Comparison of ENCODE assay signal across 11 mouse cellular contexts in the genomic region with DNA sequence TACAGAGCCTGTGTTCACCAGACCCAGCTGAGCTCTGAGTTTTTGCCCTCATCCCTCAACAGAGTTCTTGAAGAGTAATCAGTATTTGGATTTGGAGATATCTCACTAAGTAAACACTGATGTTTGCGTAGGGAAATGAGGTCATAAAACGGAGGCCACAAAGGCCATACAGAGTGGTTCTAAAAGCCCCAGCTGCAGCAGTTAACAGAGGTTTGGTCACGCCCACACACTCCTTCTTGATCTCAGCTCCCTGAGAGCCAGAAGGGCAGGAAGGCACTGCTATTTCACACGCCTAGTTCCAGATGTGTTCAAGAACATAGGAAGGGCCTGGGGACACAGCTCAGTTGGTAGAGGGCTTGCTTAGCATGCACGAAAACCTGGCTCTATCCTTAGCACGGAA.
DNase-seq lines count a peak whose midpoint lies in the region; ATAC-seq lines count a peak whose summit lies in the region.
"Had no signal": no experiment of that assay in that cellular context is flagged by ENCODE, and none has a peak within 500 bp of the region (broad histone marks: within the 10 kb centered on the region; RNA-seq: fewer than 3 reads in every experiment).

No protein-coding gene starts in this region.

- H3K36me3 ChIP-seq in liver, embryonic 11.5 days (ENCODE audit: control insufficient read depth, insufficient read depth, low read length), result no peaks in the 10 kb centered on the region
- no peaks in the 10 kb centered on the region for H3K36me3 ChIP-seq in liver, embryonic 12.5 days
- H3K36me3 ChIP-seq in heart, embryonic 15.5 days, result no peaks in the 10 kb centered on the region
- H3K36me3 ChIP-seq in kidney, embryonic 16.5 days (ENCODE audit: insufficient read depth, low read length), result no peaks in the 10 kb centered on the region
- H3K36me3 ChIP-seq in midbrain, embryonic 14.5 days (ENCODE audit: control insufficient read depth, insufficient read depth, low read length), result no peaks in the 10 kb centered on the region

- ATAC-seq in liver, embryonic 11.5 days (replicated peaks; ENCODE audit: low FRiP score), result peak; percentile 45
- ATAC-seq in liver, embryonic 12.5 days, result no peak
- peak; percentile 28; the same call in 1 of the 2 replicates for ATAC-seq in heart, embryonic 15.5 days (replicated peaks; ENCODE audit: insufficient number of reproducible peaks, insufficient read depth, low FRiP score, low read depth)
- ATAC-seq in kidney, embryonic 16.5 days (ENCODE audit: low FRiP score, low TSS enrichment), result peak; percentile 76
- no peak for ATAC-seq in inflammation-experienced regulatory T-cells, adult 6 months
- ATAC-seq in midbrain, embryonic 14.5 days (ENCODE audit: low FRiP score, low TSS enrichment), result no peak
- ATAC-seq: CD4-positive, CD25-positive, alpha-beta regulatory T cell, adult 4 months had no signal

- no peak overlapping the region for H3K4me3 ChIP-seq in liver, embryonic 11.5 days (ENCODE audit: low read depth, low read length)
- no peak overlapping the region for H3K4me3 ChIP-seq in liver, embryonic 12.5 days
- H3K4me3 ChIP-seq in heart, embryonic 15.5 days, result no peak overlapping the region
- no peak overlapping the region for H3K4me3 ChIP-seq in kidney, embryonic 16.5 days (ENCODE audit: low read length)
- no peak overlapping the region for H3K4me3 ChIP-seq in midbrain, embryonic 14.5 days (replicated peaks; ENCODE audit: low read depth, low read length)

- DNase-seq in liver, embryonic 11.5 days (ENCODE audit: low spot score), result no peak
- peak; percentile 39 for DNase-seq in mesoderm, embryonic 11.5 days (ENCODE audit: low read depth, low spot score)
- no peak for DNase-seq in midbrain, embryonic 14.5 days
- no peak for DNase-seq in Muller cell, postnatal 12 days (ENCODE audit: inconsistent ontology term)
- DNase-seq: cerebellum, adult 11 months had no signal

- no peaks in the 10 kb centered on the region for H3K9me3 ChIP-seq in liver, embryonic 11.5 days (ENCODE audit: control insufficient read depth, low read length)
- H3K9me3 ChIP-seq in liver, embryonic 12.5 days (replicated peaks), result no peaks in the 10 kb centered on the region
- H3K9me3 ChIP-seq in heart, embryonic 15.5 days (replicated peaks), result no peaks in the 10 kb centered on the region
- H3K9me3 ChIP-seq in kidney, embryonic 16.5 days (ENCODE audit: low read length), result no peaks in the 10 kb centered on the region
- no peaks in the 10 kb centered on the region for H3K9me3 ChIP-seq in midbrain, embryonic 14.5 days (ENCODE audit: control insufficient read depth, low read length)

- H3K27me3 ChIP-seq in liver, embryonic 11.5 days (replicated peaks; ENCODE audit: control insufficient read depth, insufficient read depth, low read length), result no peaks in the 10 kb centered on the region; the same call in 1 of the 2 replicates
- H3K27me3 ChIP-seq in liver, embryonic 12.5 days (replicated peaks), result no peaks in the 10 kb centered on the region; the same call in 1 of the 2 replicates
- H3K27me3 ChIP-seq in heart, embryonic 15.5 days, result no peaks in the 10 kb centered on the region
- 0 out of 2 replicates have a peak, but pooled peaks cover 3% of the 10 kb centered on the region for H3K27me3 ChIP-seq in kidney, embryonic 16.5 days (ENCODE audit: insufficient read depth, low read length)
- no peaks in the 10 kb centered on the region for H3K27me3 ChIP-seq in midbrain, embryonic 14.5 days (ENCODE audit: control insufficient read depth, insufficient read depth, low read length)

- no peak overlapping the region for H3K27ac ChIP-seq in liver, embryonic 11.5 days (ENCODE audit: low read depth, low read length)
- H3K27ac ChIP-seq in liver, embryonic 12.5 days, result no peak overlapping the region
- 0 out of 2 replicates have a peak overlapping the region, but pooled peaks have one; percentile 1 for H3K27ac ChIP-seq in heart, embryonic 15.5 days
- no peak overlapping the region for H3K27ac ChIP-seq in kidney, embryonic 16.5 days (ENCODE audit: low read length)
- H3K27ac ChIP-seq in midbrain, embryonic 14.5 days (replicated peaks; ENCODE audit: low read depth, low read length), result no peak overlapping the region

- H3K4me2 ChIP-seq in liver, embryonic 11.5 days, result no peak overlapping the region
- H3K4me2 ChIP-seq in liver, embryonic 12.5 days, result no peak overlapping the region
- no peak overlapping the region for H3K4me2 ChIP-seq in heart, embryonic 15.5 days
- no peak overlapping the region for H3K4me2 ChIP-seq in kidney, embryonic 16.5 days (replicated peaks; ENCODE audit: low read depth, low read length)
- H3K4me2 ChIP-seq in midbrain, embryonic 14.5 days (ENCODE audit: low read length), result no peak overlapping the region
- H3K4me2 ChIP-seq: midbrain, embryonic 11.5 days had no signal

- H3K4me1 ChIP-seq in liver, embryonic 11.5 days (replicated peaks; ENCODE audit: control insufficient read depth, insufficient read depth, low read length), result peaks cover 5% of the 10 kb centered on the region
- no peaks in the 10 kb centered on the region for H3K4me1 ChIP-seq in liver, embryonic 12.5 days
- peaks cover 4% of the 10 kb centered on the region; the same call in 1 of the 2 replicates for H3K4me1 ChIP-seq in heart, embryonic 15.5 days (replicated peaks)
- peaks cover 25% of the 10 kb centered on the region for H3K4me1 ChIP-seq in kidney, embryonic 16.5 days (ENCODE audit: insufficient read depth, low read length)
- no peaks in the 10 kb centered on the region for H3K4me1 ChIP-seq in midbrain, embryonic 14.5 days (ENCODE audit: control insufficient read depth, insufficient read depth, low read length)

- WGBS in liver, embryonic 11.5 days, result 44% methylated on average over 6 of the region's 6 CpGs
- 53% methylated on average over 6 of the region's 6 CpGs for WGBS in liver, embryonic 12.5 days (ENCODE audit: insufficient replicate concordance)
- WGBS in heart, embryonic 15.5 days, result 52% methylated on average over 6 of the region's 6 CpGs
- 29% methylated on average over 6 of the region's 6 CpGs for WGBS in kidney, embryonic 16.5 days
- WGBS in midbrain, embryonic 14.5 days, result 88% methylated on average over 6 of the region's 6 CpGs

- no peak overlapping the region for H3K9ac ChIP-seq in liver, embryonic 11.5 days (ENCODE audit: low read depth, low read length)
- H3K9ac ChIP-seq in liver, embryonic 12.5 days, result no peak overlapping the region
- no peak overlapping the region for H3K9ac ChIP-seq in heart, embryonic 15.5 days
- no peak overlapping the region for H3K9ac ChIP-seq in kidney, embryonic 16.5 days (replicated peaks; ENCODE audit: low read length)
- no peak overlapping the region for H3K9ac ChIP-seq in midbrain, embryonic 14.5 days (replicated peaks; ENCODE audit: low read length)

Comparison
In these comparisons a context has a peak if more than half of its experiments do, and no peak if none do; other contexts are left out.
1. ATAC-seq: peak in liver, embryonic 11.5 days (single experiment), heart, embryonic 15.5 days (single experiment) and kidney, embryonic 16.5 days (single experiment); none in liver, embryonic 12.5 days (single experiment), inflammation-experienced regulatory T-cells, adult 6 months (single experiment) and midbrain, embryonic 14.5 days (single experiment).